Mouse (Mus musculus) heart, postnatal 4 days (tissue): ENCODE measurements around the gene Tmem167b. TPM values are rescaled to one million over a fixed set of nuclear protein-coding genes. Genes with fewer than 3 reads are reported as not detected.

ENCODE experiments used
- DNase-seq: peaks from one replicate; pipeline ENCODE4 v3.0.0; 2021
- microRNA-seq, 2 experiments: library from miRNA; unstranded; fragments of <30 nt; microRNA quantifications; one replicate each; pipeline ENCODE4 v1.2.0; 2021 to 2022
- total RNA-seq, 2 experiments: library from RNA; stranded (reverse); gene quantifications; 2 replicates each; pipeline ENCODE4 v1.2.3; 2021

Tmem167b gene
- total RNA-seq, 2 experiments from 2014 or later = 32.4 to 34.7 TPM

GRCm38 (mm10) chr3:108536517-108537260 is 25.6 kb downstream of the Tmem167b start, which contains the start of gene 5330417C22Rik:
5330417C22Rik (minus strand) TSS chr3:108536536.
- peak; percentile 22 for DNase-seq

- DNase-seq = no peak
Measured at GRCm38 (mm10) chr3:108535896-108536516, 26.3 kb downstream of the Tmem167b start.

- no peak for DNase-seq
Measured at GRCm38 (mm10) chr3:108533951-108534350, 28.3 kb downstream of the Tmem167b start, which contains the start of gene 1700013F07Rik. 1700013F07Rik (plus strand) TSS chr3:108534150.

DNA sequence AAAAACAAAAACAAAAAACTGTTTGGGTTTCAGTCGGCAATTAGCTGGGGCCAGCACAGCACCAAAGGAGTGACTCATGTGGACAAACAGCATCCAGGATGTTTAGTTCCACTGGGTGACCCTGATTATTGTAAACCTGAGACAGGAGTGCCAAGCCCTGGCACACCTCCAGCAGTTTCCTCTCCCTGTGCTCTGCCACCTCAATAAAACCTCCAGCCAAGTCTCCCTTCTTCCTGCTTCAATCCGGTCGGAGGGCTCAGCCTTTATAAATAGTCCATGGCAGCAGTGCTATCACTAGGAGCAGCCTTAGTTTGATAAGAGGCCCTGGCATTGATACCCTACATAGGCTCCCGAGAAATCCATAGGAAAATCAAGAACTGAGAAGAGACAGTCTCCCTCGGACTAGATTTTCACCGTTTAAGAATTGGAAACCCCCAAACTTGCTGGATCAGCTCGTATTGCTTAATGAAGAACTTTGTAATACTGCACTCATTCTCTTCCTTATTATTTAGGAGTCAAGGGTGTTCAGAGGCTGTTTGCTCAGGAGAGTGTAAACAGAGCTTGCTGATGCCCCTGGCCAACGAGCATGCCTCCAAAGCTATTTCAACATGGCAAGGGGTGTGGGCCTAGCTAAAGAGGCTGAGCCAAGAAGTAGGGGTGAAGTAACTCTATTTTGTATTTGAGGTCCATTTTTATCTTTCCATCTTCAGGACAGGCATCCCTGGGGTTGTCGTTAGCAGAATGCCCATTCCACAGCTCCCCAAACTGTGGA is 29.0 kb downstream of the Tmem167b start:
- peak; percentile 63 for DNase-seq

DNA sequence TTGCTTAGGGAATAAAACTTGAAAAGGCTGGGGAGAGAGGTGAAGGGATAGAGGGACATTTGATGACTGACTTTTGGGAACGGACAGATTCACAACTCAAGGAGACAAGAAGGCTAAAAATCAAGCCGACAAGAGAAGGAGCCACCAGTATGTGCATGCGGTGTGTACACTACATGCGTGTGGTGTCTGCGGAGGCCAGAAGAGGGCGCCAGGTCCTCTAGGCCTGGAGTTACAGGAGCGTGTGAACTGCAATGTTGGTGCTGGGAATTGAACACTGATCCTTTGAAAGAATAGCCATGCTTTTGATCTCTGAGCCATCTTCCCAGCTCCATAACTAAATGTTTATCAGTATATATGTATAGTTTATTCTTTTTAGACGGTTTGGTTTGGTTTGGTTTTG is 33.8 kb downstream of the Tmem167b start:
- no peak for DNase-seq

- DNase-seq = no peak
Measured at GRCm38 (mm10) chr3:108523415-108523814, 38.9 kb downstream of the Tmem167b start.

GRCm38 (mm10) chr3:108518276-108518675 is 44.0 kb downstream of the Tmem167b start:
- DNase-seq = no peak

GRCm38 (mm10) chr3:108513465-108513864 is 48.8 kb downstream of the Tmem167b start:
- DNase-seq = no peak

DNA sequence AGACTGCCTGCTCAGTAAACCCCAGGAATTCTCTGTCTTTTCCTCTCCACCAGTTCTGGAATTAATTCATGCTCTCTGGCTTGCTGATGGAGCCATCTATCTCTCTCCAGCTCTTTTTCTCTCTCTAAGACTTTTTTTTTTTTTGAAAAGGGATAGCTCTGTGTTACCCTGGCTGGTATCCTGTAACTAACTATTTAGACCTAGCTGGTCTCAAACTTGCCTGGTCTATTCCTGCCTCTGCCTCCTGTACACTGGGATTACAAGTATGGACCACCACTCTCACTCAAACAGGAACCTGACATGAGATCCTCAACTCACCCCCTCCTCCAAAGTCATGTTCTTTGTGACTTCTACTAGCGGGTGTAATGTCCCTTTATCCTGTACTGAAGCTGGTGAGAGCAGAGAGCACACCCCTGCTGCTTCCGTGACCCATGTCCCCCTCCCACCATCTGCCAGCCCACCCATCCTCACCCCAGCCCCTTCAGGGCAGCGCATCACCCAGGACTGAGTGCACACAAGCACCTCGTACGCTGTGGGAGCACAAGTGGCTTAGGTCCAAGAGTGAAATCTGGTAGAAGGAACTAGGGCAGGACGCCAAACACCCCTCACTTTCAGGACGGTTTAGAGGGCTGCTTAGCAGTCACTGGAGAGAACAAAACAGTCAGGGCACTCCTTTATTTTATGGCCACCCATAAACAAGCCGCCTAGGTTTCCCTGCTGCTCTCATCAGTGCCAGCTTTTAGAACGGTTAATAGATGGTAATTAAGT is 51.4 kb downstream of the Tmem167b start:
- no peak for DNase-seq

- no peak for DNase-seq
Measured at GRCm38 (mm10) chr3:108510156-108510555, 52.1 kb downstream of the Tmem167b start.

GRCm38 (mm10) chr3:108508745-108509474 is 53.4 kb downstream of the Tmem167b start:
- DNase-seq = no peak

Small RNA genes within 50 kb of the gene (microRNA-seq; reads per million reads assigned to microRNA genes)
- 0 reads per million in 2 experiments for gene Gm22860

Other genes starting within 250 kb of the Tmem167b start
- 10 to 100 TPM; 44.7 to 57.2 TPM for gene Mybphl, start 197.6 kb downstream of the Tmem167b start, total RNA-seq
- 1 to 10 TPM; 6.7 to 8.8 TPM for gene Psrc1, start 178.6 kb downstream of the Tmem167b start, total RNA-seq
- gene Celsr2, start 146.9 kb downstream of the Tmem167b start, total RNA-seq = 1 to 10 TPM; 9.0 to 9.5 TPM
- gene Sars, start 117.3 kb downstream of the Tmem167b start, total RNA-seq = 10 to 100 TPM; 88.2 to 90.6 TPM
- gene 1700013F07Rik, start 28.3 kb downstream of the Tmem167b start, total RNA-seq = not detected
- under 1 TPM; 0.21 to 0.29 TPM for gene 5330417C22Rik, start 25.9 kb downstream of the Tmem167b start, total RNA-seq
- 10 to 100 TPM; 15.1 to 17.0 TPM for gene Taf13, start 9.2 kb upstream of the Tmem167b start, total RNA-seq
- 1 to 10 TPM; 9.1 to 9.2 TPM for gene Wdr47, start 28.8 kb upstream of the Tmem167b start, total RNA-seq
- gene Clcc1, start 91.4 kb upstream of the Tmem167b start, total RNA-seq = 10 to 100 TPM; 29.4 to 33.6 TPM
- gene Gpsm2, start 159.8 kb upstream of the Tmem167b start, total RNA-seq = 10 to 100 TPM; 24.0 to 24.7 TPM
- under 1 TPM; 0.12 to 0.23 TPM for gene Aknad1, start 177.2 kb upstream of the Tmem167b start, total RNA-seq